Mouse (Mus musculus) kidney, embryonic 15.5 days (tissue): ENCODE results near the gene Nod2. TPM values are rescaled to one million over a fixed set of nuclear protein-coding genes. Genes with fewer than 3 reads are reported as not detected.

Source experiments
- ATAC-seq: fragments of 200-750 bp; cut with Nextera tagmentation; replicated peaks from 2 replicates; pipeline ENCODE4 v1.8.0; 2017; ENCODE audit warnings: moderate TSS enrichment; ENCODE audit not compliant: low FRiP score
- H3K27ac ChIP-seq: fragments of 300-500 bp; sonication (generic); 2 replicates; pipeline ENCODE4 v1.5.1; 2015; ENCODE audit warnings: mild to moderate bottlenecking, inconsistent platforms
- H3K27me3 ChIP-seq: fragments of 300-500 bp; sonication (generic); 2 replicates; pipeline ENCODE4 v1.6.1; 2015; ENCODE audit warnings: inconsistent platforms
- H3K36me3 ChIP-seq: fragments of 300-500 bp; sonication (generic); 2 replicates; pipeline ENCODE4 v1.6.1; 2015; ENCODE audit warnings: inconsistent platforms
- H3K4me1 ChIP-seq: fragments of 300-500 bp; sonication (generic); 2 replicates; pipeline ENCODE4 v1.6.1; 2015; ENCODE audit warnings: inconsistent platforms
- H3K4me2 ChIP-seq: fragments of 300-500 bp; sonication (generic); 2 replicates; pipeline ENCODE4 v1.6.1; 2015; ENCODE audit warnings: moderate library complexity, mild to moderate bottlenecking, inconsistent platforms
- H3K4me3 ChIP-seq: fragments of 300-500 bp; sonication (generic); replicated peaks from 2 replicates; pipeline ENCODE4 v1.5.1; 2015; ENCODE audit warnings: mild to moderate bottlenecking, inconsistent platforms
- H3K9ac ChIP-seq: fragments of 300-500 bp; sonication (generic); 2 replicates; pipeline ENCODE4 v1.6.1; 2015; ENCODE audit warnings: mild to moderate bottlenecking, inconsistent platforms
- H3K9me3 ChIP-seq: fragments of 300-500 bp; sonication (generic); replicated peaks from 2 replicates; pipeline ENCODE4 v1.6.1; 2016; ENCODE audit warnings: inconsistent platforms
- WGBS: fragments of 180-500 bp; shearing (Covaris S2); methylation state at CpG from one replicate; pipeline ENCODE4 v1.1.7; 2015; ENCODE audit warnings: mixed read lengths; 5-methylcytosine and 5-hydroxymethylcytosine counted together
- polyA plus RNA-seq: library from polyadenylated mRNA; unstranded; fragments of >200 nt; fragmentation: Nextera tagmentation; extraction: Ambion mirVana; gene quantifications from 2 replicates; pipeline ENCODE4 v1.2.1, GENCODE M21; 2015

The Nod2 gene
- polyA plus RNA-seq, 1 experiment from 2014 or later, result 0.34 TPM

GRCm38 (mm10) chr8:88686906-88687235, 39.8 kb downstream of the Nod2 start:
- no peaks in the 10 kb centered on the region for H3K9me3 ChIP-seq
- no peaks in the 10 kb centered on the region for H3K36me3 ChIP-seq
- 82% methylated on average over 8 of the region's 8 CpGs for WGBS
- no peak overlapping the region for H3K4me2 ChIP-seq
- H3K4me3 ChIP-seq, result no peak overlapping the region
- no peaks in the 10 kb centered on the region for H3K27me3 ChIP-seq
- 0 out of 2 replicates have a peak, but pooled peaks cover 19% of the 10 kb centered on the region for H3K4me1 ChIP-seq
- no peak overlapping the region for H3K27ac ChIP-seq
- no peak for ATAC-seq
- H3K9ac ChIP-seq, result no peak overlapping the region

DNA sequence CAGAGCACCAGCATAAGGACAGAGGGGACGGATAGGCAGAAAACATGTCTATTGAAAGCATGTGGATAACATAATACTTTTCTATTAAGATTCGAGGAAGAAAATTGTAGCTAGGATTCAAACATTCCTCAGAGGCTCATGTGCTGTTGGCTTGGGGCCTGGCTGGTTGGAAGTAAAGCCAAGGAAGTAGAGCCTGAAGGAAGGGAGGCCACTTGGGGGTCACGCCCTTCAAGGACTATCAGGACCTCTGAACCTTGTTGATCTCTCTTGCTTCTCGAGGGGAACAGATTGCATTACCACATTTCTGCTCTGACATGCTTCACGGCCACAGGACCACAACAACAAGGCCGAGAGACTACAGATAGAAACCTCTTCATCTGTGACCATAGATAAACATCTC, 42.0 kb downstream of the Nod2 start:
- H3K4me1 ChIP-seq, result peaks cover 27% of the 10 kb centered on the region
- H3K4me2 ChIP-seq, result no peak overlapping the region
- no peaks in the 10 kb centered on the region for H3K27me3 ChIP-seq
- H3K36me3 ChIP-seq, result no peaks in the 10 kb centered on the region
- H3K4me3 ChIP-seq, result no peak overlapping the region
- H3K27ac ChIP-seq, result no peak overlapping the region
- H3K9me3 ChIP-seq, result no peaks in the 10 kb centered on the region
- no peak overlapping the region for H3K9ac ChIP-seq
- WGBS, result 59% methylated on average over 6 of the region's 6 CpGs
- no peak for ATAC-seq

DNA sequence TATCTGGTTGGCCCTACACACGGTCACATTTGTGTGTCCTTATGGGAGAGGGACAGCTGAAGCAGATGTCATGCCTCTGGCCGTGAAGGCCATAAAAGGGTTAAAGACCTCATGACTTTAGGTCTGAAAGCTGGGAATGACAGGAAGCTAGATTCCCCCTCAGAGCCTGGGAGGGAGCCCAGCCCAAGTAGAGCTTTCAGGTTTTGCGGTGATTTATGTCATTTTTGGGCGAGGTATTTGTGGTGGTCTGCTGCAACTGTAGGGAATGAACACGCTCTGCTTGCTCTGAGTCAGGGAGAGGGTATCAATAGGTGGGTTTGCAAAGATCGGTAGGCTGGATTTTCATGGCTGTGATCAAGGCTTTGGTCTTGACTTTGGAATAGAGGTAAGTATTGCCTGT, 42.8 kb downstream of the Nod2 start:
- H3K27me3 ChIP-seq, result no peaks in the 10 kb centered on the region
- no peak overlapping the region for H3K4me2 ChIP-seq
- H3K4me1 ChIP-seq, result peaks cover 27% of the 10 kb centered on the region
- WGBS, result 67% methylated on average over 6 of the region's 6 CpGs
- H3K9me3 ChIP-seq, result no peaks in the 10 kb centered on the region
- H3K4me3 ChIP-seq, result no peak overlapping the region
- no peak for ATAC-seq
- no peak overlapping the region for H3K27ac ChIP-seq
- no peak overlapping the region for H3K9ac ChIP-seq
- no peaks in the 10 kb centered on the region for H3K36me3 ChIP-seq

GRCm38 (mm10) chr8:88691342-88691948, 44.3 kb downstream of the Nod2 start:
- H3K4me1 ChIP-seq, result peaks cover 31% of the 10 kb centered on the region
- H3K4me2 ChIP-seq, result no peak overlapping the region
- no peaks in the 10 kb centered on the region for H3K36me3 ChIP-seq
- H3K9me3 ChIP-seq, result no peaks in the 10 kb centered on the region
- H3K27ac ChIP-seq, result peak overlapping the region; percentile 37; the same call in 1 of the 2 replicates
- ATAC-seq, result no peak
- 23% methylated on average over 4 of the region's 4 CpGs for WGBS
- H3K4me3 ChIP-seq, result no peak overlapping the region
- H3K9ac ChIP-seq, result no peak overlapping the region
- H3K27me3 ChIP-seq, result no peaks in the 10 kb centered on the region

DNA sequence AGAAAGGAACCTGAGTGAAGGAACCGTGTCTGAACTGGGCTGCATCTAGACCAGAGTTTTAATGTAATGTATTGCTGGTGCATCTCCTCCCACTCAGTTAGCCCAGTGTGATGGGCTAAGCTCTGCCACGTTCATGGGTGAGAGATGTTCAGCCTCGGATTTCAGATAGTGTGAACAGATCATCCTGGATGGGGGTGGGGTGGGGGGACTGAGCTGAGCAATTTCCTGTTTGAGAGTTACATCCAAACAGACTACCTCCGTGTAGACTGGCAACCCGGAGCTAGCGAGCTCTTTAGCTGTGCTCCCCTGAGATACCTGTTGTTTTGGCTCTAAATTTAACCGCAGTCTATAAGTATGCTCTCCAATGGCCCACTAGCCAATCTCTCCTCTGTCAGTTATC, 44.8 kb downstream of the Nod2 start:
- 29% methylated on average over 7 of the region's 7 CpGs for WGBS
- H3K4me1 ChIP-seq, result peaks cover 31% of the 10 kb centered on the region
- no peak for ATAC-seq

GRCm38 (mm10) chr8:88692866-88693265, 45.8 kb downstream of the Nod2 start:
- Histone ChIP-seq H3K27ac (no peak overlapping the region), H3K9me3 (no peaks in the 10 kb centered on the region), H3K4me1 (peaks cover 36% of the 10 kb centered on the region), H3K27me3 (no peaks in the 10 kb centered on the region), H3K9ac (no peak overlapping the region), H3K36me3 (no peaks in the 10 kb centered on the region), H3K4me3 (no peak overlapping the region), H3K4me2 (no peak overlapping the region)
- 63% methylated on average over 6 of the region's 6 CpGs for WGBS
- ATAC-seq, result no peak

More for the DNA sequence above, 44.8 kb downstream of the Nod2 start:
- no peak overlapping the region for H3K27ac ChIP-seq
- no peak overlapping the region for H3K4me2 ChIP-seq
- no peak overlapping the region for H3K9ac ChIP-seq
- no peaks in the 10 kb centered on the region for H3K9me3 ChIP-seq
- H3K36me3 ChIP-seq, result no peaks in the 10 kb centered on the region
- H3K4me3 ChIP-seq, result no peak overlapping the region
- H3K27me3 ChIP-seq, result no peaks in the 10 kb centered on the region

DNA sequence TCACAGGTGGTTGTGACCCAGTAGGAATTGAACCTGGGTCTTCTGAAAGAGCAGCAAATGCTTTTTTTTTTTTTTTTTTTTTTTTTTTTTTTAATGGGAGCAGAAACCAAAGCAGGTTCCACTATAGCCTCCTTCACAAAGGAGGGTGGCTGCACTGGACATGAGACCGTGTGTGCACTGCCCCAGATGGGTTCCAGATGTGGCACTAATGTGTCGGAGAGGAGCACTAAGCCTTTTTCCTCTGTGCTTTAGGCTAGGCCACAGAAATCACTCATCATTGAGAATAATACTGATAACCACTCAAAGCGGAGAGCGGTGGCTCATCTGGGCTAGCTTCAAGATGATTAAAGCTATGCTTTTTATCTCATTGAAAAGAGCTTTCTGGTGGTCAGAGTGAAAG, 46.3 kb downstream of the Nod2 start:
- H3K36me3 ChIP-seq, result no peaks in the 10 kb centered on the region
- H3K4me2 ChIP-seq, result no peak overlapping the region
- whole genome bisulfite sequencing, result 84% methylated on average over 4 of the region's 4 CpGs

GRCm38 (mm10) chr8:88694291-88694690, 47.2 kb downstream of the Nod2 start:
- WGBS, result 71% methylated on average over 7 of the region's 7 CpGs

More for the DNA sequence above, 46.3 kb downstream of the Nod2 start:
- no peak overlapping the region for H3K4me3 ChIP-seq
- ATAC-seq, result no peak
- H3K4me1 ChIP-seq, result peaks cover 39% of the 10 kb centered on the region
- no peaks in the 10 kb centered on the region for H3K27me3 ChIP-seq
- H3K9ac ChIP-seq, result no peak overlapping the region
- no peak overlapping the region for H3K27ac ChIP-seq
- no peaks in the 10 kb centered on the region for H3K9me3 ChIP-seq

GRCm38 (mm10) chr8:88696228-88696627, 49.1 kb downstream of the Nod2 start:
- H3K27ac ChIP-seq, result no peak overlapping the region
- peak overlapping the region; percentile 67 for H3K4me2 ChIP-seq
- WGBS, result 20% methylated on average over 7 of the region's 7 CpGs
- H3K36me3 ChIP-seq, result no peaks in the 10 kb centered on the region
- no peaks in the 10 kb centered on the region for H3K9me3 ChIP-seq
- no peak overlapping the region for H3K9ac ChIP-seq
- no peak for ATAC-seq
- peaks cover 24% of the 10 kb centered on the region for H3K4me1 ChIP-seq
- H3K27me3 ChIP-seq, result no peaks in the 10 kb centered on the region
- peak overlapping the region; percentile 91 for H3K4me3 ChIP-seq

More at GRCm38 (mm10) chr8:88694291-88694690, 47.2 kb downstream of the Nod2 start:
- ATAC-seq, result no peak
- peaks cover 32% of the 10 kb centered on the region for H3K4me1 ChIP-seq
- no peak overlapping the region for H3K4me2 ChIP-seq
- H3K36me3 ChIP-seq, result no peaks in the 10 kb centered on the region
- no peaks in the 10 kb centered on the region for H3K9me3 ChIP-seq
- H3K27me3 ChIP-seq, result no peaks in the 10 kb centered on the region
- H3K27ac ChIP-seq, result no peak overlapping the region
- no peak overlapping the region for H3K4me3 ChIP-seq
- no peak overlapping the region for H3K9ac ChIP-seq

- ATAC-seq, result peak; percentile 100
Measured at GRCm38 (mm10) chr8:88696721-88697641, 49.9 kb downstream of the Nod2 start, which contains the start of gene Cyld. Gene Cyld (plus strand): TSS chr8:88697028.

DNA sequence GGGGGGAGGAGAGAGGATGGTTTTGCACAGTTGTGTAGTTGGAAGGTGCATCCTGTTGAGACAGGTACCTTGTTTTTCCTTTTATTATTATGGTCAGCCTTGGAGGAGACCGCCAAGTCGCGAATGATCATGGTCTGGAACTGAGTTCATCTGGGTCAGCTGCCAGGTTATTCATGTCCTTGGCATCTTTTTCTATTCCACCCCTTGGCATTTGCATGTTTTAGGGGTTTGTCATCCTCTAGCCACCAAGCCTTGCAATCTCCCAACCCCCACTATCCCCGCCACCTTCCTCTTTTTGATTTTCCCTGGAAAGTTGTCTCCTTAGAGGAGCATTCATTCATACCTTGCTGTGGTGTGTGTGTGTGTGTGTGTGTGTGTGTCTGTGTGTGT, 50.5 kb downstream of the Nod2 start:
- H3K4me2 ChIP-seq, result peak overlapping the region; percentile 67
- H3K27ac ChIP-seq, result peak overlapping the region; percentile 76
- peaks cover 16% of the 10 kb centered on the region for H3K4me1 ChIP-seq
- peak overlapping the region; percentile 76 for H3K9ac ChIP-seq
- peak overlapping the region; percentile 91 for H3K4me3 ChIP-seq
- no peaks in the 10 kb centered on the region for H3K9me3 ChIP-seq
- no peaks in the 10 kb centered on the region for H3K36me3 ChIP-seq
- no peak for ATAC-seq
- WGBS, result 15% methylated on average over 4 of the region's 4 CpGs
- H3K27me3 ChIP-seq, result no peaks in the 10 kb centered on the region

More at GRCm38 (mm10) chr8:88696721-88697641, 49.9 kb downstream of the Nod2 start, which contains the start of gene Cyld:
- Histone ChIP-seq H3K27me3 (no peaks in the 10 kb centered on the region), H3K27ac (peak within 1 kb of the TSS; percentile 76), H3K9ac (peak within 1 kb of the TSS; percentile 76), H3K4me2 (peak within 1 kb of the TSS; percentile 67), H3K36me3 (no peaks in the 10 kb centered on the region), H3K4me3 (peak within 1 kb of the TSS; percentile 91), H3K9me3 (no peaks in the 10 kb centered on the region), H3K4me1 (peaks cover 18% of the 10 kb centered on the region)
- under 1% methylated on average over 80 of the region's 80 CpGs for WGBS

GRCm38 (mm10) chr8:88698048-88698447, 50.9 kb downstream of the Nod2 start:
- peak overlapping the region; percentile 67 for H3K4me2 ChIP-seq
- H3K4me1 ChIP-seq, result peaks cover 12% of the 10 kb centered on the region
- peak overlapping the region; percentile 91 for H3K4me3 ChIP-seq
- no peaks in the 10 kb centered on the region for H3K27me3 ChIP-seq
- no peak for ATAC-seq
- H3K9me3 ChIP-seq, result no peaks in the 10 kb centered on the region
- no peak overlapping the region for H3K27ac ChIP-seq
- H3K36me3 ChIP-seq, result no peaks in the 10 kb centered on the region
- 43% methylated on average over 2 of the region's 2 CpGs for WGBS
- peak overlapping the region; percentile 76; the same call in 1 of the 2 replicates for H3K9ac ChIP-seq
